ENCODE assay signal across 9 mouse cellular contexts in the genomic region with DNA sequence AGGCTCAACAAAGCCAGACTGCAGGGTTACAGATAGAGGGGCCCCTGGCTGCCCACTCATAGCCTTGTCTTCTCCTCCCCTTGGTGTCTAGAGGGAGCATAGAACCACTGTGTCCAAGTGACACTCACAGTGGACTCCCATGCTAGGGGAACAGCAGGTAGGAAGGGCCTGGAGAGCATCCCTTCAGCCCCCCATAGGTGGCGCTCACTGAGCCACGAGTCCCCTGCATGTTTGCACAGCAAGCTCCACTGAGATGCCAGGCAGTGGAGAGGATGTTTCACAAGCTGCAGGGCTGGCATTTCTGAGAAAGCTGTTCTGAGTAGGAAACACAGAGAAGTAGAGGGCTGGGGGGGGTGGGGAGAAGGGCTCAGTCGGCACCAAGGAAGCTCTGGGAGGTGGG. TPM values are rescaled to one million over a fixed set of nuclear protein-coding genes. Genes with fewer than 3 reads are reported as not detected.
A peak's percentile ranks its signal among the peaks of the same experiment; 100 is the strongest.
DNase-seq lines count a peak whose midpoint lies in the region; ATAC-seq and TF ChIP-seq lines count a peak whose summit lies in the region.
"Had no signal": no experiment of that assay in that cellular context is flagged by ENCODE, and none has a peak within 500 bp of the region (broad histone marks: within the 10 kb centered on the region; RNA-seq: fewer than 3 reads in every experiment).

No protein-coding gene starts in this region.

- H3K36me3 ChIP-seq in midbrain, postnatal 0 days (ENCODE audit: insufficient read depth, low read length) = no peaks in the 10 kb centered on the region
- H3K36me3 ChIP-seq in splenic B cell, adult 2 months (ENCODE audit: control insufficient read depth, insufficient read depth, low read length, poor library complexity, severe bottlenecking) = no peaks in the 10 kb centered on the region
- H3K36me3 ChIP-seq: neural tube, embryonic 13.5 days had no signal

- 33% methylated on average over 3 of the region's 3 CpGs for WGBS in midbrain, postnatal 0 days

- no peak overlapping the region for H3K4me2 ChIP-seq in midbrain, postnatal 0 days (ENCODE audit: low read depth, low read length, poor library complexity, severe bottlenecking)
- H3K4me2 ChIP-seq: neural tube, embryonic 13.5 days had no signal

- peak; percentile 29 to 51 for DNase-seq in cerebellum, postnatal 25 days
- DNase-seq in cerebellum, adult 11 months = no peak
- peak; percentile 90 for DNase-seq in ZHBTc4 (ENCODE audit: low read depth, low spot score)
- DNase-seq in left cerebral cortex, postnatal 36 days (ENCODE audit: low spot score in 2 of 2) = peak; percentile 51 to 53
- peak; percentile 36 for DNase-seq in midbrain, postnatal 0 days (ENCODE audit: low spot score)
- peak; percentile 84 for DNase-seq in splenic B cell, adult 2 months (ENCODE audit: low read depth, low spot score)

- peak; percentile 62 for TF ChIP-seq CTCF in midbrain, postnatal 0 days (IDR thresholded peaks at IDR 0.05)

- no peak overlapping the region for H3K4me3 ChIP-seq in midbrain, postnatal 0 days (ENCODE audit: low read depth, low read length)
- H3K4me3 ChIP-seq: neural tube, embryonic 13.5 days had no signal

- H3K9ac ChIP-seq in midbrain, postnatal 0 days (replicated peaks; ENCODE audit: low read length, poor library complexity, severe bottlenecking) = no peak overlapping the region
- H3K9ac ChIP-seq: neural tube, embryonic 13.5 days had no signal

- no peaks in the 10 kb centered on the region for H3K27me3 ChIP-seq in midbrain, postnatal 0 days (ENCODE audit: insufficient read depth, low read length)
- no peaks in the 10 kb centered on the region for H3K27me3 ChIP-seq in splenic B cell, adult 2 months (ENCODE audit: control insufficient read depth, insufficient read depth, low read length, poor library complexity, severe bottlenecking)
- H3K27me3 ChIP-seq: neural tube, embryonic 13.5 days had no signal

- no peaks in the 10 kb centered on the region for H3K4me1 ChIP-seq in midbrain, postnatal 0 days (ENCODE audit: insufficient read depth, low read length)
- H3K4me1 ChIP-seq: neural tube, embryonic 13.5 days had no signal

- ATAC-seq in frontal cortex, adult (ENCODE audit: low TSS enrichment) = peak; percentile 95
- peak; percentile 50 for ATAC-seq in inflammation-experienced regulatory T-cells, adult 6 months
- no peak for ATAC-seq in midbrain, postnatal 0 days (ENCODE audit: low FRiP score)

- no peaks in the 10 kb centered on the region for H3K9me3 ChIP-seq in midbrain, postnatal 0 days (ENCODE audit: low read length)
- H3K9me3 ChIP-seq: neural tube, embryonic 13.5 days had no signal

- intact Hi-C loops in left cerebral cortex, postnatal 36 days (cut with DNase I) = loop anchor here (5.0 kb wide), 1 partner anchor 45 kb away; a partner anchor contains a TSS

- no peak overlapping the region for H3K27ac ChIP-seq in midbrain, postnatal 0 days (ENCODE audit: low read depth, low read length)
- H3K27ac ChIP-seq: neural tube, embryonic 13.5 days had no signal

RNA-seq across cellular contexts. Expression of a gene that starts 32.5 kb away (rescaled TPM):
- polyA plus RNA-seq in inflammation-experienced regulatory T-cells, adult 6 months (2017; shearing (Covaris generic)) = 100 to 1,000 TPM; 113 to 130 (median 120) TPM
- 10 to 100 TPM; 75.3 to 84.9 TPM for total RNA-seq in left cerebral cortex, postnatal 36 days (2021)
- total RNA-seq in midbrain, postnatal 0 days (2014; rRNA removed) = 81.8 and 97.2 TPM in 2 replicates
- 252 and 260 TPM in 2 replicates for polyA plus RNA-seq in midbrain, postnatal 0 days (2015; fragmentation: Nextera tagmentation; extraction: Ambion mirVana)

RNA-seq across cellular contexts. Expression of a gene that starts 32.7 kb away (rescaled TPM):
- 100 to 1,000 TPM in 1 of 3 experiments, 10 to 100 TPM in 2; 20.4 to 115 (median 45.5) TPM for polyA plus RNA-seq in inflammation-experienced regulatory T-cells, adult 6 months (2017; shearing (Covaris generic))
- 1 to 10 TPM; 5.2 to 6.4 TPM for total RNA-seq in left cerebral cortex, postnatal 36 days (2021)
- 2.4 and 3.9 TPM in 2 replicates for total RNA-seq in midbrain, postnatal 0 days (2014; rRNA removed)
- polyA plus RNA-seq in midbrain, postnatal 0 days (2015; fragmentation: Nextera tagmentation; extraction: Ambion mirVana) = 9.0 and 10.2 TPM in 2 replicates

RNA-seq across cellular contexts. Expression of a gene that starts 46.5 kb away (rescaled TPM):
- 10 to 100 TPM; 21.0 to 28.1 (median 24.3) TPM for polyA plus RNA-seq in inflammation-experienced regulatory T-cells, adult 6 months (2017; shearing (Covaris generic))
- total RNA-seq in left cerebral cortex, postnatal 36 days (2021) = 10 to 100 TPM; 13.5 to 22.2 TPM
- 5.3 and 7.8 TPM in 2 replicates for total RNA-seq in midbrain, postnatal 0 days (2014; rRNA removed)
- 9.8 and 10.5 TPM in 2 replicates for polyA plus RNA-seq in midbrain, postnatal 0 days (2015; fragmentation: Nextera tagmentation; extraction: Ambion mirVana)

RNA-seq across cellular contexts. Expression of a gene that starts 52.8 kb away (rescaled TPM):
- polyA plus RNA-seq in inflammation-experienced regulatory T-cells, adult 6 months (2017; shearing (Covaris generic)) = 100 to 1,000 TPM in 2 of 3 experiments, 10 to 100 TPM in 1; 94.4 to 119 (median 103) TPM
- 10 to 100 TPM; 57.2 to 59.3 TPM for total RNA-seq in left cerebral cortex, postnatal 36 days (2021)
- 113 and 116 TPM in 2 replicates for total RNA-seq in midbrain, postnatal 0 days (2014; rRNA removed)
- 91.6 and 92.5 TPM in 2 replicates for polyA plus RNA-seq in midbrain, postnatal 0 days (2015; fragmentation: Nextera tagmentation; extraction: Ambion mirVana)

RNA-seq across cellular contexts. Expression of a gene that starts 58.9 kb away (rescaled TPM):
- not detected for polyA plus RNA-seq in inflammation-experienced regulatory T-cells, adult 6 months (2017; shearing (Covaris generic))
- total RNA-seq in left cerebral cortex, postnatal 36 days (2021) = not detected
- not detected in 2 replicates for total RNA-seq in midbrain, postnatal 0 days (2014; rRNA removed)
- polyA plus RNA-seq in midbrain, postnatal 0 days (2015; fragmentation: Nextera tagmentation; extraction: Ambion mirVana) = not detected in 2 replicates
- polyA plus RNA-seq: neural tube, embryonic 13.5 days had no signal
